Mouse (Mus musculus) myocyte (in vitro differentiated cells): ENCODE measurements around the gene Fscn1. TPM values are rescaled to one million over a fixed set of nuclear protein-coding genes. Genes with fewer than 3 reads are reported as not detected.

Source experiments
- H3K27me3 ChIP-seq: one replicate; pipeline ENCODE4 v1.6.1; 2011; ENCODE audit not compliant: control insufficient read depth, insufficient read depth, insufficient read length
- H3K36me3 ChIP-seq: one replicate; pipeline ENCODE4 v1.6.1; 2011; ENCODE audit not compliant: control insufficient read depth, insufficient read depth
- H3K4me2 ChIP-seq: one replicate; pipeline ENCODE4 v1.6.1; 2011; ENCODE audit warnings: low read depth, control low read depth
- H3K4me3 ChIP-seq: one replicate; pipeline ENCODE4 v1.5.1; 2011; ENCODE audit warnings: mild to moderate bottlenecking, control low read depth, moderate library complexity
- H3K79me2 ChIP-seq: one replicate; pipeline ENCODE4 v1.6.1; 2011; ENCODE audit not compliant: control insufficient read depth, insufficient read depth
- H3ac ChIP-seq: one replicate; pipeline ENCODE4 v1.6.1; 2011; ENCODE audit not compliant: control insufficient read depth, insufficient read length
- CEBPB ChIP-seq: IDR thresholded peaks from 2 replicates; pipeline ENCODE4 v1.6.1; 2011; ENCODE audit warnings: mild to moderate bottlenecking, moderate library complexity; ENCODE audit not compliant: poor library complexity, insufficient read depth, severe bottlenecking
- E2F4 ChIP-seq: IDR thresholded peaks from one replicate; pipeline ENCODE4 v1.6.1; 2011; ENCODE audit warnings: mild to moderate bottlenecking, control low read depth, moderate library complexity; ENCODE audit not compliant: insufficient read depth
- MAX ChIP-seq: IDR thresholded peaks from one replicate; pipeline ENCODE4 v1.6.1; 2011; ENCODE audit warnings: low read depth, mild to moderate bottlenecking, control low read depth
- MYOD1 ChIP-seq, 3 experiments: IDR thresholded peaks; one replicate each; pipeline ENCODE4 v1.6.1; 2011; ENCODE audit warnings: control low read depth in 2 of 3, low read depth in 2 of 3, mild to moderate bottlenecking in 2 of 3, moderate library complexity in 1 of 3; ENCODE audit not compliant: insufficient read length in 2 of 3, control insufficient read depth in 1 of 3
- MYOG ChIP-seq, 3 experiments: IDR thresholded peaks; one replicate each; pipeline ENCODE4 v1.6.1; 2011; ENCODE audit warnings: control low read depth in 2 of 3, low read depth in 2 of 3, mild to moderate bottlenecking in 2 of 3; ENCODE audit not compliant: insufficient read length in 2 of 3, control insufficient read depth in 1 of 3, insufficient read depth in 1 of 3
- POLR2A ChIP-seq: IDR thresholded peaks from one replicate; pipeline ENCODE4 v1.6.1; 2011; ENCODE audit warnings: low read depth, mild to moderate bottlenecking, control low read depth, moderate library complexity; ENCODE audit not compliant: insufficient read length
- POLR2AphosphoS2 ChIP-seq: IDR thresholded peaks from one replicate; pipeline ENCODE4 v1.6.1; 2011; ENCODE audit warnings: low read depth, control low read depth; ENCODE audit not compliant: insufficient read length
- REST ChIP-seq: IDR thresholded peaks from one replicate; pipeline ENCODE4 v1.6.1; 2011; ENCODE audit warnings: mild to moderate bottlenecking, control low read depth, moderate library complexity; ENCODE audit not compliant: insufficient read depth, insufficient read length
- SRF ChIP-seq: IDR thresholded peaks from one replicate; pipeline ENCODE4 v1.6.1; 2011; ENCODE audit warnings: low read depth; ENCODE audit not compliant: control insufficient read depth, insufficient read length
- TCF12 ChIP-seq: IDR thresholded peaks from one replicate; pipeline ENCODE4 v1.6.1; 2011; ENCODE audit warnings: mild to moderate bottlenecking, control low read depth; ENCODE audit not compliant: poor library complexity, insufficient read depth, severe bottlenecking
- TCF3 ChIP-seq: IDR thresholded peaks from one replicate; pipeline ENCODE4 v1.6.1; 2011; ENCODE audit warnings: low read depth, control low read depth; ENCODE audit not compliant: insufficient read length
- USF1 ChIP-seq: IDR thresholded peaks from one replicate; pipeline ENCODE4 v1.6.1; 2011; ENCODE audit warnings: low read depth, mild to moderate bottlenecking, control low read depth, moderate library complexity
- polyA plus RNA-seq: library from polyadenylated mRNA; unstranded; fragments of >200 nt; fragmentation: generic; extraction: Trizol; gene quantifications from one replicate; pipeline ENCODE4 v1.2.1, GENCODE M21; 2012; ENCODE audit warnings: missing spikeins

Gene Fscn1
- polyA plus RNA-seq, 1 experiment = 180 TPM

DNA sequence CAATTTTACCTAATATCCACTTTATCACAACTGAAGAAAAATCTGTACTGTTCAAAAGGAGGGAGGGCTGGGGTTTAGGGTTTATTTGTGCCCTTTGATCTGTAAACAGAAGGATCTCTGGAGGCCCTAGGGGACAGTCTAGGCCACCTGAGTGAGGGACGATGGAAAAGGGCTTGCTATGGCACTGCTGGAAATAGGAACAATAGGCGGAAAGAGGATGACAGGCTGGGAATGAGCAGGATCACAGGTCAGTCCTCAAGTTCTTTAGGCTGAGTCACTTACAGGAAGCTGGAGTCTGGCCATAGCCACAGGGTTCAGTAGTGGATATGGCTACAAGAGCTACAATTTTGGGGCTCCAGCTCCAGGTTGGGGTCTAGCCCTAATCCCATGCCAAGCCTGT, 38.0 kb downstream of the Fscn1 start:
- TF ChIP-seq POLR2A = no peak
- TF ChIP-seq SRF = no peak
- TF ChIP-seq TCF3 = no peak
- no peak for TF ChIP-seq CEBPB
- no peak for TF ChIP-seq E2F4
- no peak for TF ChIP-seq USF1
- TF ChIP-seq MYOG (IDR thresholded peaks at IDR 0.05; ENCODE audit: control insufficient read depth in 1 of 3, insufficient read depth in 1 of 3, insufficient read length in 2 of 3, low read depth in 2 of 3) = no peak
- no peak for TF ChIP-seq REST
- no peak for TF ChIP-seq MYOD1 (IDR thresholded peaks at IDR 0.05; ENCODE audit: control insufficient read depth in 1 of 3, insufficient read length in 2 of 3, low read depth in 2 of 3)
- no peak for TF ChIP-seq MAX
- no peak for TF ChIP-seq TCF12
- no peak for TF ChIP-seq POLR2AphosphoS2
- Histone ChIP-seq H3K27me3 (no peaks in the 10 kb centered on the region), H3K36me3 (peaks cover 14% of the 10 kb centered on the region), H3K4me2 (peak overlapping the region; percentile 83), H3K4me3 (no peak overlapping the region), H3ac (no peak overlapping the region), H3K79me2 (peaks cover 27% of the 10 kb centered on the region)

DNA sequence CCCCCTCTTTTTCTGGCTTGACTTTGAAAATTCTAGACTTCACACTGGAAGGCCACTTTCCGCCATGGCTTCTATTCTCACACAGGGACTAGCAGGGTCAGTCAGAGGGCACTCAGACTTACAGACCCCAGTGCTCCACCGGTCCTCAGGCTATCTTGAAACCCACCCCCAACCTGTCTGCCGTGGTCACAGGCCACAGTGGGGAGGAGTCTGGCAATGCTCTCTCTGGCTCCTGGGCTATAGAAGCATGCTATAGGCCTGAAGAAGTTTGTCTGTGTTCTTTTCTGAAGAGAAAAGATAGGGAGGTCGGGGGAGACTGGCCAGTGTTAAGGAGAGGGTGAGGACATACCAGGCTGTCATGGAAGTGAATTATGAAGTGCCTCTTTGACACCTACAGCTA, 39.9 kb downstream of the Fscn1 start:
- H3K4me3 ChIP-seq = peak overlapping the region; percentile 25
- H3K27me3 ChIP-seq = no peaks in the 10 kb centered on the region
- H3ac ChIP-seq = peak overlapping the region; percentile 20
- H3K36me3 ChIP-seq = peaks cover 11% of the 10 kb centered on the region
- peaks cover 27% of the 10 kb centered on the region for H3K79me2 ChIP-seq
- TF ChIP-seq MYOD1 (IDR thresholded peaks at IDR 0.05; ENCODE audit: control insufficient read depth in 1 of 3, insufficient read length in 2 of 3, low read depth in 2 of 3) (no peak), POLR2A (no peak), CEBPB (no peak), MYOG (IDR thresholded peaks at IDR 0.05; ENCODE audit: control insufficient read depth in 1 of 3, insufficient read depth in 1 of 3, insufficient read length in 2 of 3, low read depth in 2 of 3) (no peak), SRF (no peak), USF1 (no peak)
- peak overlapping the region; percentile 83 for H3K4me2 ChIP-seq

DNA sequence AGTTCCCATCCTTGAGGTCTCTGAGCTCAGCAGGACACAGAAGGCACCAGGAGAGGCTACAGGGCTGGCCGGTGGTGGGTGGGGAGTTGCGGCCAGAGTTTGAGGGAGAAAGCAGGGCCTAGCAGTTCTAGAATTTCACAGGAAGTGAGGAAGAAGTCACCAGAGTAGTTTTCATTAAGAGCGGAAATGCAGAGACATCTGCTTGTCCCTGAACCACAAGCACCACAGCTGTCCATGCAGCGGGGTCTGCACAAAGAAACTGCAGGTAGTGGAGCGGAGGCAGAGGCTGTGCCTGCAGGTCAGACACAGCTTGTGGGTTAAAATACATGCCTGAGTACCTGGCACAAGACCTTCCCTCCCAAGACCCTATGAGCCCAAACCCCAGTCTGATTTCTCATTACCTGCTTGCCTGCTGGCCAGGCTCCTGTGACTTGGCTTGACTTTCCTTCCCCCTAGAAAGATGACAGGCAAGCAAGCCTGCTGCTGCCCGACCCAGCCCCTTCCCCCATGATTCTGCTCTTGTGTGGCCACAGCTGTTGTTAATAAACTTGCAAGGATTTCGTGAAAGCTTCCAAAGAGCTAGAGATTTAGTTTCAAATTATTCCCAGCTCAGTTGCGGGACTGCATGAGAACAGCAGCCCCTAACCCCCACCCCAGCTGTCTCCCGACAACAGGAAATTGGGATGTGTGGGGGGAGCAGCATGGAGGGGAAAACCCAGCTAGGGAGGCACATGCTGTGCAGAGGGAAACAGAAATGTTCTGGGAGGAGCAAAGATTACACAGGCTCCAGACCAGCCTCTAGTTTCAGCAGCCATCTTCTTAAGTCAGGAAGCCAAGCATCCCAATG, 40.7 kb downstream of the Fscn1 start:
- Histone ChIP-seq H3K36me3 (peaks cover 10% of the 10 kb centered on the region), H3K4me2 (peak overlapping the region; percentile 83), H3ac (peak overlapping the region; percentile 20), H3K79me2 (peaks cover 27% of the 10 kb centered on the region), H3K4me3 (peak overlapping the region; percentile 25), H3K27me3 (no peaks in the 10 kb centered on the region)
- TF ChIP-seq CEBPB (no peak), TCF3 (no peak), MYOG (IDR thresholded peaks at IDR 0.05; ENCODE audit: control insufficient read depth in 1 of 3, insufficient read depth in 1 of 3, insufficient read length in 2 of 3, low read depth in 2 of 3) (peak; percentile 10 to 90 (median 79)), POLR2A (no peak), TCF12 (peak; percentile 73), USF1 (no peak), SRF (no peak), E2F4 (no peak), POLR2AphosphoS2 (peak; percentile 19), MYOD1 (IDR thresholded peaks at IDR 0.05; ENCODE audit: control insufficient read depth in 1 of 3, insufficient read length in 2 of 3, low read depth in 2 of 3) (peak in 2 of 3 experiments; percentile 88 to 92), MAX (no peak), REST (no peak)

DNA sequence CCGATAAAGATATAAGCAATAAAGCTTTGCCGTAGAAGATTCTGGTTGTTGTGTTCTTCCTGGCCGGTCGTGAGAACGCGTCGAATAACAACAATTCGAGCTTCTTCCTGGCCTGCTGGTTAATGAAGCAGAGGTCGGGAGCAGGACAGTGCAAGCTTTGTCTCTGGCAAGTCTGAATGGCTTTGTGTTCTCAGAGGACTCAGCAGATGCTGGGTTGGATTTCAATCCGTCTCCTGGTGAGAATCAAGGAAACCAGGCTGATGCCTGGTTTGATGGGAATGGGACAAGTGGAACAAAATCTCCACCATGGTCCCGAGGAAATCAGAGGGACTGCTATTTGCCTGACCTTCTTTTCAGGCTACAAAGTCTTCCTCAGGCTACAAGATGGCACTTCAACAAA, 49.2 kb downstream of the Fscn1 start:
- Histone ChIP-seq H3K4me2 (no peak overlapping the region), H3ac (no peak overlapping the region), H3K27me3 (no peaks in the 10 kb centered on the region), H3K4me3 (no peak overlapping the region), H3K79me2 (no peaks in the 10 kb centered on the region), H3K36me3 (peaks cover 36% of the 10 kb centered on the region)
- TF ChIP-seq TCF12 (no peak), E2F4 (no peak), MYOD1 (IDR thresholded peaks at IDR 0.05; ENCODE audit: control insufficient read depth in 1 of 3, insufficient read length in 2 of 3, low read depth in 2 of 3) (no peak), MAX (no peak), TCF3 (no peak), REST (no peak), USF1 (no peak), MYOG (IDR thresholded peaks at IDR 0.05; ENCODE audit: control insufficient read depth in 1 of 3, insufficient read depth in 1 of 3, insufficient read length in 2 of 3, low read depth in 2 of 3) (no peak), CEBPB (no peak), POLR2A (no peak), SRF (no peak)

DNA sequence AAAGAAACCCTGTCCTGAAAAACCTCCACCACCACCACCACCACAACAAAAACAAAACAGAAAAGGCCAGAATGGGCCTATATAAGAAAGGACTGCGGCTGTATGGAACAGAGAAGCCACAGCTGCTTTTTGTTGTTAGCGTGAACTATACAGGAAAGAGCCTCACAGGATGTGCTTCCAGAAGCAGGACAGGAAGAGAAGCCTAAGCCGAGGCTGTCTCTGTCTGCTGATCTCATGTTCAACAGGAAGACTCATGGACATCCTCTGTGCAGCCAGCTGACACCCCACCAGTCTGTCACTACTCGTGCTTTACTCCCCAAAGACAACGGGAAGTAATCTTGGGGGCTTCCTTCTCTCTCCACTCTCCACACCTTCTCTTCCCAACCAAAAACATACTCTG, 57.3 kb downstream of the Fscn1 start:
- H3K4me3 ChIP-seq = no peak overlapping the region
- H3K4me2 ChIP-seq = no peak overlapping the region
- H3K27me3 ChIP-seq = no peaks in the 10 kb centered on the region
- H3K36me3 ChIP-seq = peaks cover 15% of the 10 kb centered on the region
- no peak overlapping the region for H3ac ChIP-seq
- H3K79me2 ChIP-seq = no peaks in the 10 kb centered on the region
- TF ChIP-seq POLR2A = no peak
- no peak for TF ChIP-seq MAX
- TF ChIP-seq MYOG (IDR thresholded peaks at IDR 0.05; ENCODE audit: control insufficient read depth in 1 of 3, insufficient read depth in 1 of 3, insufficient read length in 2 of 3, low read depth in 2 of 3) = no peak
- no peak for TF ChIP-seq REST
- TF ChIP-seq POLR2AphosphoS2 = no peak
- TF ChIP-seq MYOD1 (IDR thresholded peaks at IDR 0.05; ENCODE audit: control insufficient read depth in 1 of 3, insufficient read length in 2 of 3, low read depth in 2 of 3) = no peak
- no peak for TF ChIP-seq E2F4
- TF ChIP-seq TCF3 = no peak
- TF ChIP-seq USF1 = no peak
- TF ChIP-seq SRF = no peak
- TF ChIP-seq CEBPB = no peak
- TF ChIP-seq TCF12 = no peak
